Mouse (Mus musculus): Measurements from ENCODE around the gene Ppp4r1.
A peak's percentile ranks its signal among the peaks of the same experiment; 100 is the strongest.

Gene Ppp4r1

DNA sequence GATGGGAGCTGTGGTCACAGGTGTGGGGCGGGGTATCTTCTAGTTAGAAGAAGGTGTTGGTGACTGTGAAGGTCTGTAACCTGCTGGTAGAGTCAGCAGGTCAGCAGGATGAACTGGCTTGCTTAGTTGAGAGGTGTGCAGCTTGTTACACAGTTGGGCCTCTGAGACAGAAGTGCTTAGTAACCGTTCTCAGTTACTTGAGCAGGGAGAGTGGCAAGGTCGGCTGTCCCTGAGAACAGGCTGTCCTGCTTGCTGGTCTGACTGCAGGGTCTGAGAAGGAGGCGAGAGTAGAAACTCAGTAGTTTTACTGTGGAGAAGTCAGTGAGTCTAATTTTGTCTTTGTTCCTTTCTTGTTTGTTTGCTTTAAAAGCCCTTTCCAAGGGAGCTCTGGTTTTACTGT lies 23.6 kb downstream of the Ppp4r1 start:
- DNase-seq (ENCODE audit: low read depth), result no peak

DNA sequence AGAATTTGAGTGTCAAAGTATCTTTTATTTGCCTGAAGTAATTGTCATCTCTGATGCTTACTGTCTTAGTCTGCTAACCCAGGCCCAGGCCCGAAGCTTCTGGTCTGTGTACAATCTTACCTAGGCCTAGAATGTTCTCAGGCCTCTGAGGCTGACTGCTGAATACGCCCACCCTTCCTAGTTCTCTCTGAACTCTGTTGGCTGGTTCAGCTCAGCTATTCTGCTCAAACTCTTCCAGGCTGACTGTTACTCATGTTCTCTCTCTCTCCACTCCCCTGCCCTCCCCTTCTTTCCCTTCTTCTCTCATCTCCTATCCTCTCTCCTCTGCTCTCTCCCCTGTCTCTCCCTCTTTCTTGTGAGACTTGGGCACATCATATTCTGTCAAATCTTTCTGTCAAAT lies 24.0 kb downstream of the Ppp4r1 start:
- no peak for DNase-seq (ENCODE audit: low read depth)

DNA sequence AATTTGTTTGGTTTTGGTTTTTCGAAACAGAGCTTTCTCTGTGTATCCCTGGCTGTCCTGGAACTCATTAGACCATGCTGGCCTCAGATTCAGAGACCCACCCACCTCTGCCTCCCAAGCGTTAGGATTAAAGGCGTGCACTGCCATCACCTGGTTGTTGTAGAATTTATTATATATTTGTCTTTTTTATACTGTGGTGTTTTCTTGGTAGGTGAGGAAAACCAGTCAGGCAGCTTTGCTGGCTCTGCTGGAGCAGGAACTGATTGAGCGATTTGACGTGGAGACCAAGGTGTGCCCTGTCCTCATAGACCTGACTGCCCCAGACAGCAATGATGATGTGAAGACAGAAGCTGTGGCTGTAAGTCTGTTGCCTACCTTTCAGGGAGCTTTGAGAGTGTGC lies 28.7 kb downstream of the Ppp4r1 start:
- DNase-seq (ENCODE audit: low read depth), result no peak

DNA sequence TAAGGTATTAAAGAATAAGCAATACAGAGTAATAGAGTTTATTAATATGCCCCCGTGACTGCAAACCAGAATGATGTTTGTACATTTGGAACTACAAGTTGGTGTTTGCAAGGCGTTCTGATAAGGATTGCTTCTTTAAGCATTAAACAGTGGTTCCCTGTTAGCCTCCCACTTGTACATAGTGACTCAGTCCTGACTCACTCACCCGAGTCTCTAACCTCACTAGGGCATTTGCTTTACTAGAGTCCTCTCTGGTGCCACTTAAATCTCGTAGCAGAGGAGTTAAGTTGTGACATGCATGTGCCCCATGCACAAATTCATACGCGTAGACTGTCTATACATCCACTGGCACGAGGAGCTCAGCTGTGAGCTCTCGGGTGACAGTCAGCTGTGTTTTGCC lies 31.4 kb downstream of the Ppp4r1 start:
- DNase-seq (ENCODE audit: low read depth), result peak; percentile 64

DNA sequence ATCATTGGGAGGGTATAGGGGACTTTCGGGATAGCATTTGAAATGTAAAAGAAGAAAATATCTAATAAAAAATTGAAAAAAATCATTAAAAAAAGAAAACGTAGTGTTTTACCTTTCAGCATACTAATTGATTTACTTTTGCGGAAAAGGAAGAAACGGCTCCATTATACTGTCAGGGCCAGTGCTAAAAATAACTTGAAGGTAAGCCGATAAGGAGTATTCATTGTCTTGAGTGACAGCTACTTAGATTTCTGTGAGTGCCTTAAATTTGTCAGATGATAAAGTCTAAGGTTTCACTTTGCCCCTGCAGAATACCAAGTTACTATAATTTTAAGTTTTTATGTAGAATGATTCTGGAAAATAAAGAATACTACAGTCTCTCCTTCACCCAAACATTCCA lies 37.8 kb downstream of the Ppp4r1 start:
- no peak for DNase-seq (ENCODE audit: low read depth)

DNA sequence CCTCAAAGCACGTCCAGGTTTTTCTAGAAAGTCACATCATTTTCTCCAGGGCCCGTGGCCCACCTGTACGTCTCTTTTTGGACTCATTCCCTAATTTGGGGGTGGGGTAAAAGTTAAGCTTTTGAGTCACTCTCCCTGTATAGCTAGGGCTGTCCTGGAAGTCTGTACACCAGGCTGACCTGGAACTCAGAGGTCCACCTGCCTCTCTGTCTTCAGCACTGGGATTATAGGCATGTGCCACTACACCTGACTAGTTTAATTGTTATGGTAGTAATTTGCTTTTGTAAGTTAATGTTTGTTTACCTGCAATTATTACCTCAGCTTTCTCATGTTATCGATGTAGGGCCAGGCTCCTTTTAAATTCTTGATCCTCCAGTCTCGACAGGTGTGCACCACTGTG lies 40.0 kb downstream of the Ppp4r1 start:
- no peak for DNase-seq (ENCODE audit: low read depth)

DNA sequence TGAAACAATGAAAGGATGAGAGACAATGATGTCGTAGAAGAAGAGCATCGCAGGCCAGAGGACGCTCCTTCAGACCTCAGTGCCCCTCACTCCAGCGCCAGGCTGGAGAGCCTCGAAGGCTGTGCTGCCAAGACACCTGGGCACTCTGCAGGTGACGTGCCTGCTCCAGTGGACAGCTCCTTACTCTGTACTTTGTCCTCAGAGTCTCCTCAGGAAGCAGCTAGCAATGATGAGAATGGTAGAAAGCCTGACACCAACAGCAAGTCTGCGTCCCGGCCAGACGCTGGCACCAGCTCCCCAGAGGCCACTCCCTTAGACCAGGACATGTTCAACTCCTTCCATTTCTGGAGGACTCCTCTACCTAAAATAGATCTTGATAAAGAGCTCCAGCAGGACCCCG lies 41.9 kb downstream of the Ppp4r1 start:
- DNase-seq (ENCODE audit: low read depth), result no peak

DNA sequence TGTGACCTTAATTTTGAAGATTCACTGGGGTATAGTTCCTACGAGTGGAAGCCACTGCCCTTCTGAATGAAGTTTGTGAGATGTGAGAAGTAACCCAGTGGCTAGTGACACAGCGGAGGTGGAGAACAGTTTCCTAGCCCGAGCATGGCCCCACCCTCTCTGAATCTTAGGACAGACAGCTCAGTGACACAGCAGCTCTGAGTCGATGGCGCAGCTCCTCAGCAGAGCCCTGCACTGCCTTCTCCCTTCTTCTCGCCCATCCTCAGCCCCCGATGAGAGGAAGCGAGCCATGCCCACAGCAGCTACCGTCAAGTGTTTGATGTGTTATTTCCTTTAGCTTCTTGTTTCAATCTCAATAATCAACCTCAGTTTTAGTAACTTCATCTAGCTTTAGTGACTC lies 43.9 kb downstream of the Ppp4r1 start:
- DNase-seq (ENCODE audit: low read depth), result peak; percentile 21

DNA sequence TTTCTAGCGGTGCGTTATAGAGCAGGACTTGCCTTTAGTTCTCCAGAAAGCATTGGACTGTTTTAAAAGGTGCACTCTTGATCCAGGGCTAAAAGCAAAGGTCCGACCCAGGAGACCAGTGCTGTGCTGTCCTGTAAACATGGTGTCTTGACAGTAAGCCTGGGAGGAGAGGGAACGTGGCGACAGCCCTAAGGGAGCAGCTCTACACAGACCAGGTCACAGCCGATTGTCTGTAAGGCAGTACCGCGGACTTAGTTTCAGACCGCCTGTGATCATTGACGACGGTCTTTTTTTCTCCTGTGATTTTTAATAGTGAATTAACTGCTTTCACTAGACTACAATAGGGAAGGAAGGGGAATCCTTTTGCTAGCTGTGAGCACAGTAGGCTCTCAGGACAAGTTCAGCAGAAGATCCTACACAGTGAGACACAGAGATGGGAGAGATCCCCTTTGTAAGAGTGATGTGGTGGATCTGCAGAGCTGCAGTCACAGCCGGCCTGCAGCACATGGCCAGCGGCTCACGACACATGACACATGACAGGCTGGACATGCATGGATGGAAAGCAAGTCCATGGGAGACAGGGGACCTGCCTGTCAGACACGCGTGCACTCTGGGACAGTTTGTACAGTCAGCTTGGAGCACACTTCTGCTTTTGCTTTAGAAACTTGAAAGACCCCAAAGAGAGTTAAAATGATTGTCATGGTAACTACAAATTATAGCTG lies 44.9 kb downstream of the Ppp4r1 start:
- DNase-seq (ENCODE audit: low read depth), result no peak

DNA sequence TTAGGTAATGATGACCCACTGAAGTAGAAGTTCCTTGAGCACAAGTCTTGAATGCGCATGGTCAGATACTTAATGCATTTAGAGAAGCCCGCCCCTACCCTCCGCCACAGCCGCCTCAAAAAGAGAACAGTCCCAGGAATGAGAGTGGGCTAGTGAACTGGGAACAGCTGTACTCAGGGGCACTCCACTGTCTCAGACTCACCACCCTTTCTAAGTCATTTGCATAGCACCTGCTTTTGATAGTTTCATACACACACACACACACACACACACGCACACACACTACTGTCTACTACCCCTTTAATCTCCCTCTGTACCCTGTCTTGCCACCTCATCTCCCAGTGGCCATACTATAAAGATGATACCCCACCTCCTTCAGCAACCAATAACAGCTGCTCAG lies 45.5 kb downstream of the Ppp4r1 start:
- no peak for DNase-seq (ENCODE audit: low read depth)

DNA sequence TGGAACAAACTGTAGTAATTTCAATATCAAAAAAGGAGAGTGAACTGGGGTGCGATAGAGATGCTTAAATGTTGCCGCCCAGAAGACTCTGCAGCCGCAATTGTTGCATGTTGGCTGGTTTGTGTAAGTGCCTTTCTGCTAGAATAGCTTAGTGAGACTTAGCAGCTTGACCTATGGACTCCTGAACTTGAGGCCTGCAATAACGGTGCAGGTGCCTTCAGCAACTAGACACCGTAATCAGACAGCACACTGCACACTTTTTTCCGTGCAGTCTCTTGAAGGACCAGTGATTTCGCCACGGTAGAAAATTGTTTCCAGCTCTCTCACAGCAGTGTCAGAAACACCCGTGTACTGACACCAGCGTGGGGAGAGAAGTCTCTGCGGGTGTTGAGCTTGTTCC lies 46.6 kb downstream of the Ppp4r1 start:
- DNase-seq (ENCODE audit: low read depth), result no peak

DNA sequence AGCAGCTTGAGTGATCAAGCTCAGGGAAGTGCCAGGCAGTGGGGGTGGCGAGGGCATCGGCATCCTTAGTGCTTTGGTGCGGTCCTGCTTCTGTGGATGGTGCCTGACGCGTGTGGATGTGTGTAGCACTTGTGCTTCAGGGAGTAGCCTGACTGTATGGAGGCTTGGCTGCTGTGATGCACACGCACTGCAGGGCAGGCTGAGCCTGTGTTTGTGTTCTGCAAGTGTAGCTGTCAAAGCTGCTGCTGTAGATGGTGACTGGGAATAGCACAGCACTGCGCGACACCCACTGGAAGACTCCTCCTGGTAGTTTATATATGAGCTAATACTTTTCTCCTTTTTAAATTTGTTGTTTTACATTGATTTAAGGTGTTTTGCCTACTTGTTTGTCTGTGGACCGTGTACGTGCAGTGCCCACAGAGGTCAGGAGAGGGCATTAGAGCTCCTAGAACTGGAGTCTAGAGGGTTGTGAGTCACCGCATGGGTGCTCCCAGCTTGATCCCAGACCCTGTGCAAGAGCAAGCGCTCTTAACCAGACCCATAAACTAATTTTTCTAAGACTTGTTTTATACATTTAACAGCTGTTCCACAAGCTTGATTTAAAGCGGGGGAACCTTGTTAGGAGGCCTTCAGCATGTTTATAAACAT lies 48.0 kb downstream of the Ppp4r1 start:
- DNase-seq (ENCODE audit: low read depth), result peak; percentile 47

DNA sequence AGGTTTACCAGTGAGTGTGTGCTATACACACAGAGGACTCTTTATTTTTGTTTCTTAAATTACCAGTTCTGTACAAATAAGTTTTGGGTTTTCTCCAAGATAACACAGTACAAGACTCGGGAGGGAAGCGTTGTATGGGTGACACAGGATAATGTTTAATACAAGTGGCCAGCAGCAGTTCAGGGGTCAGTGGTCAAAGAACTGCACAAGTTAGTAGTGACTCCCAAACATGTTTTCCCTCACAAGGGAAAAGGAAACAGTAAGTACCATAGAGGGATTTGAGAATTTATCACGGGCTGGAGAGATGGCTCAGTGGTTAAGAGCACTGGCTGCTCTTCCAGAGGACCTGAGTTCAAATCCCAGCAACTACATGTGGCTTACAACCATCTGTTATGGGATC lies 51.5 kb downstream of the Ppp4r1 start:
- no peak for DNase-seq (ENCODE audit: low read depth)

DNA sequence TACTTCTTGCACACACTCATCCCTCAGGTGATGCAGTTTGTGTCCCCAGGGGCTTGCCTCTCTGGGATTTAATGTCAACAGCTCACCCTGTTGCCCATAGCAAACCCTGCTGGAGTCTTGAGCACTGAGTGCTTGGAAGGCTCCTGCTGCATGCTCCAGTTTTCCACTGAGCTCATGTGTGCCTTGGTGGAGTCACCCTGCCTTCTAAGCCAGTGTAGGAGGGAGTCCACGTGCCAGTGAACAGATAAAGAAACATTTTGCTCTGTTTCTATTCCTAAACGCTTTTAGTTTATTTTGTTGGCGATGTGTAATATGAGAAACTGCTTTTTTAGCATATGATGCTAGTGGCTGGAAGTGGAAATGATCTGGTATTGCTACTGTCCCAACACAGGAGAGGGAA lies 54.4 kb downstream of the Ppp4r1 start:
- no peak for DNase-seq (ENCODE audit: low read depth)

DNA sequence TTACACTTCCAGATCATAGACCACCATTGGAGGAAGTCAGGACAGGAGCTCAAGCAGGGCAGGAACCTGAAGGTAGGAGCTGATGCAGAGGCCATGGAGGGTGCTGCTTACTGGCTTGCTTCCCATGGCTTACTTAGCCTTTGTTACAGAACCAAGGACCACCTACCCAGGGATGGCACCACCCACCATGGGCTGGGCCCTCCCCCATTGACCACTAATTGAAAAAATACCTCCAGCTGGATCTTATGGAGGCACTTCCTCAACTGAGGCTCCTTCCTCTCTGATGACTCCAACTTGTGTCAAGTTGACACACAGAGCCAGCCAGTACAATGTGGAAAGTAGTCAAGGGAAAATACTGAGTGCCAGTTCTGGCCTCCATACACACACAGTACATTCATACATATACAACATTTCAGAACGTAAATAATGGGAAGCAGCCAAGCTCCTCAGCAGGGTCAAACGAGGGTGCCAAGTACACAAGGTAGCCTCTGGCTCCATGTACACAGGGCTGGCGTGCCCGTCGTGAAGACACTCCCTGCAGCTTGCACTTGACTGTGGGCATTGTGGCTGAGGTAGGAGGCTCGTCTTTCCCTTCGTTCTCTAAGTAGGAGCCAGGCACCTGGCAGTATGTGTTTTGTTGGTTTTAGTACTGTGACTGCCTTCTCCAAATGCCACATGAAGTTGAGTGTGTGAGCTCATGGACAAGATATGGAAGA lies 57.3 kb downstream of the Ppp4r1 start:
- DNase-seq (ENCODE audit: low read depth), result no peak

DNA sequence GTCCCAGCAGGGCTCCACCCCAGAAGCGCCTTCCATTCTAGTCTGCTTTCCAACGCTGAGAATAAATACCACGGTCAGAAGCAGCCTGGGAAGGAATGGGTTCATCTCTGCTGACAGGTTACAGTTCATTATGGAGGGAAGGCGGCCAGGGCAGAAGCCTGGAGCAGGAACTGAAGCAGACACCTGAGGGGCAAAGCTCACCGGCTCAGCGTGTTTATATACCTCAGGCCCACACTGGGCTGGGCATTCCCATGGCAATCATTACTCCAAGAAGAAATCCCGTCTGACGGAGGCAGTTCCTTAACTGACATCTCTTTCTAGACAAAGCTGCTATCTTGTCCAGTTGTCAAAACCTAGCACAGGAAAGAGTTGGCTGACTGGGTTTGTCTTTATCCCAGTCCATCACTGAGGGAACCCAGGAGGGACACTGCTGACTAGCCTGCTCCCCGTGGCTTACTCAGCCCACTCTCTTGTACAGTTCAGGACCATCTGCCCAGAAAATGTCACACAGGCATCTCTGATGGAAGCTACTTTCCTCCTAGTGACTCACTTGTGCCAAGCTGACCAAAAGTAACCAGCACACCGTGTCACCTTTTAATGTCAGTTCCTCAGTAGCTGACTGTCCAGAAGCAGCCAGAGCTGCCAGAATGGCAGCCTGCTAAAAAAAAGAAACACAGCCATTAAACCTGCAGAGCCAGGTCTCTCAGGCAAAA lies 60.5 kb downstream of the Ppp4r1 start:
- no peak for DNase-seq (ENCODE audit: low read depth)

DNA sequence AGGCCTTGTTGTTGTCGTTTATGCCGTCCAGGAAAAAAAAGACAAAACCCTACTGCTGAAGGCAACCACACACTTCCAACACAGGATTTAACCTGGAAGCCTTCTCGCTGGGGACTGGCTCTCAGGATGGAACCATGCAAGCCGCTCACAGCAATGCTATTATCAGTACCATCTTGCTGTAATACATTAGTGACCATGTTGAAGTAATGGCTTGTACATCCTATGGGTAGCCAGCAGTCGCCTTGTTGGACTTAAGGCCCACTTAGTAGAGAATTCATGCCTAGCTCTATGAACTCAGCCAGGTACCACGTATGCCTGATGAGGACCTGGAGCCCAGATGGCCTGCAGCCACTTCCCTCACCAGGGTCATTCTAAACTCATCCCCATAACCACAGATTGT lies 63.0 kb downstream of the Ppp4r1 start:
- DNase-seq (ENCODE audit: low read depth), result no peak

DNA sequence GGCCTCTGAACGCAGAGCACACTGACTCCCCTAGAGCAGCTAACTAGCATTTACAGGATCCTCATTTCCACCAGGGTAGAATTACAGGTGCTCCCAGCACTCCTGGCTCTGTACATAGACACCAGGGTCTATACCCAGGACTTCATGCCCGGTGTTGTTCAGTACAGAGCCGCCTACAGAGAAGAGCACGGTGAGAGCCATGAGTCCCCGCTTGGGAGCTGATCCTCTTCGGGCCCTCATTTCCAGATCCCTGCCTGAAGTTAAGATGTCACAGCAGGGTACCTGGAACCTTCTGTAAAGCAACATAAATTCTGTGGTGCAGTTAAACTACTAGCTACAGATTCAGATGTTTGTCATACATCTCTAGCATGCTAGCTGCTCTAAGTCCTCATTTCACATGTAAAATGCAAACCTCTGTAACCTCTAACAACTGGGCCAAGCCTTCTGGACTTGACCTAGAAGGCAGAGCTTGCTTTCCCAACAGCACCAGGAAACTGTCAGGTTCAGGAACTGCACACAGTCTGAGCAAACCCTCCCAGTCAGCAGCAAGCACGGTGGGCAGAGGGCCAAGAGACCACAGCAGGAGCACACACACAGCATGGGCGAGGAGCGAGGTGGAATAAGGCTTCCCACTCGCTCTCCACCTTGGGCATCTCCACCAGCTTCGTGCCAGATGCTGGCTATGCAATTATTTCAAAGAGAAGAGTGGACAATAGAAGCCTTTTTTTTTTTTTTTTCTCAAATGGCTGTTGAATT lies 65.5 kb downstream of the Ppp4r1 start:
- no peak for DNase-seq (ENCODE audit: low read depth)

DNA sequence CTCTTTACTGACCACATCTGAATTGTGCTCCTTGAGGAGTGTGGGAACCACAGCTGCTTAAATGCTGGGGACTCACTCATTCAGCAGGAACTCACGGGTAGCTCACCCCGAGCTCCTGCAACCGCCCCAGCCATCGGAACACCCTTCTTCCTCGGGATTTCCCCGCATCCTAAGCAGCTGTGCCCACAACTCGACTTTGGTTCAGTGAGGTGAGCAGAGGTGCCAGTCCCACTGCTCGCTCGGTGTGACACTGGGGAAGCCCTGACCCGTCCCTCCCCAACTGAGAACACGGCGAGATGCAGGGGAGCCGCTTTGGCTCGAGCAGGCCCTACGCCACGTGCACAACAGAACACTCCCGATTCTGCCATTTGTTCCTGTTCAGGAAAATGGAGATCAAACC lies 68.1 kb downstream of the Ppp4r1 start:
- no peak for DNase-seq (ENCODE audit: low read depth)

DNA sequence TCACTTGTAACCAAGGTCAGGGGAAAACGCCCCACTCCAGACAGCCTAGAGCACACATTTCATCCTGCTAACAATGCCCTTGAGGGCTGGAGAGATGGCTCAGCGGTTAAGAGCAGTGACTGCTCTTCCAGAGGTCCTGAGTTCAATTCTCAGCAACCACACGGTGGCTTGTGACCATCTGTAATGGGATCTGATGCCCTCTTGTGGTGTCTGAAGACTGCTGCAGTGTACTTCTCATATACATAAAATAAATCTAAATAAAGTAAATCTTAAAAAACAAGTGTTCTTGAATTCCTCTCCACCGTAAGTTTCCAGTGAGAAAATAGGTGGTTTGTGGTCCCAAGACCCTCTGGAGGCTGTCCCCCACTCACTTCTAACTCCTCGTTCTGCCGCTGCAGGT lies 69.4 kb downstream of the Ppp4r1 start:
- DNase-seq (ENCODE audit: low read depth), result no peak

DNA sequence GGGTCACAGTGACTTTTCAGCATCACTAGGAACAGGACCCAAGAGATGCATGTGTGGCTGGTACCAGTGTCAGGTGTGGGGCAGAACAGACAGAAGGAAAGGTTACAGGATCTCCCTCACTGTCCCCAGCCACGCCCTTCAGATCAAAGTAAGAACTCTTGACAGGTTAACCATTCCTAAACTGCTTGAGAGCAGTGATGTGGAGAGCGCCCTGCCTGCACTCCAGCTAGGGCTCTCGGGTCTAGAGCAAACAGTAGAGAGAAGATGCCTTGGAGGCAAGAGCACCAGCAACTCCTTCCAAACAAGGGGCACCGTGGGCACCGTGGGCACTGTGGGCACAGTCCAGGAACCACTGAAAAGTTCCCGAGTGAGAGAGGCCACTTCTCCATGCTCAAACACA lies 71.0 kb downstream of the Ppp4r1 start:
- no peak for DNase-seq (ENCODE audit: low read depth)

DNA sequence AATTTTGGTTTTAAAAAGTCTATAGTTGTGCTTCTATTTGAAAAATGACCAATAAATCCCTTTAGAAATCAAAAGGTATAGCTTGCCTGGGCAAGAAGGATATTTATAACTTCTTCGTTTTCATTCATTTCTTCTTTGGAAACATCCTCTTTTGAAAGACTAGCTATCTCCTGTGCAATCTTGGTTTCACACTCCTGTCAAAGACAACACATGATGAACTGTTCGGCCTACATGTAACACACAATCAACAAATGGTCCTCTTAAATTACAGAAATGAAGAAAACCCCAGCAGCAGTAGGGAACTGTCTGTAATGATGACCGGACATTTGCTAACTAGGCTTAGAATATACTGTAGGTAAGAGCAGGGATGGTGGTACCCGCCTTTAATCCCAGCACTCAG lies 71.6 kb downstream of the Ppp4r1 start:
- DNase-seq (ENCODE audit: low read depth), result peak; percentile 57
